In the genomic region with DNA sequence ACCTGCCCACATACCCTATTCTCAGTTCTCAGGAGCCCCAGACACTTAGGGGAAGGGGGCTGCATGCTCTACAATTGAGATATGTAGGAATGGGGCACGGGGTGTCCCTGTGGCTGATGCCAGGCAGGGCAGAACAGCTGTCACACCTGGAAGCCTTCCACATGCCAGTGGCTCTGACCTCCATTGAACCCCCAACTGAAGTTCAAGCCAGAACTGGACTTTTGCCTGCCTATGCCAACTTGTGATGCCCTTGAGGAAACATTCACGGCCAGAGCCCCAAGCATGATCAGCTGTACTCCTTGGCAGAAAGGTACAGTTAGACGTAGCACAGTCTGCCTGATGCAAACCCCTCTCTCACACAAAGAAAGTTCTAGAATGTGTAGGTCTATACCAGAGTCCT, we compare ENCODE assay signal across 13 mouse cellular contexts. TPM values are rescaled to one million over a fixed set of nuclear protein-coding genes. Genes with fewer than 3 reads are reported as not detected.
A peak's percentile ranks its signal among the peaks of the same experiment; 100 is the strongest.
DNase-seq lines count a peak whose midpoint lies in the region.
"Had no signal": no experiment of that assay in that cellular context is flagged by ENCODE, and none has a peak within 500 bp of the region (broad histone marks: within the 10 kb centered on the region; RNA-seq: fewer than 3 reads in every experiment).

No protein-coding gene starts in this region.

- intact Hi-C loops in heart, postnatal 25 days (cut with DNase I), result no loop called here
- intact Hi-C loops in left cerebral cortex, postnatal 10 days (cut with DNase I), result no loop called here

- peak; percentile 47 to 80 for DNase-seq in adrenal gland, adult (ENCODE audit: inconsistent age in 2 of 2, low spot score in 1 of 2)
- no peak for DNase-seq in adrenal gland, adult 18-20 months (ENCODE audit: low spot score in 2 of 2)
- peak; percentile 50 to 69 for DNase-seq in heart, adult 18-20 months
- no peak for DNase-seq in heart, postnatal 25 days (ENCODE audit: low spot score)
- DNase-seq in 3T3-L1 (ENCODE audit: low read depth, low spot score), result peak; percentile 4
- DNase-seq in kidney, adult 8-10 months, result peak; percentile 72 to 74
- no peak for DNase-seq in left cerebral cortex, postnatal 10 days (ENCODE audit: extremely low spot score in 1 of 2, low spot score in 2 of 2)
- no peak for DNase-seq in right cerebral cortex, adult 2 months (ENCODE audit: low spot score in 2 of 2)
- DNase-seq: cerebellum, adult 18-20 months; layer of hippocampus, postnatal 36 days; lung, adult 18-20 months; spleen, adult 18-20 months; thymus, postnatal 4 days had no signal

RNA-seq across cellular contexts. Expression of gene Ccnd1, which starts 6.4 kb away (rescaled TPM):
- 100 to 1,000 TPM; 140 to 149 TPM for total RNA-seq in adrenal gland, adult 18-20 months (2021)
- 10 to 100 TPM; 38.3 to 62.8 TPM for total RNA-seq in heart, adult 18-20 months (2021)
- total RNA-seq in heart, postnatal 25 days (2021), result 10 to 100 TPM; 41.2 to 42.1 TPM
- total RNA-seq in left cerebral cortex, postnatal 10 days (2021), result 10 to 100 TPM; 28.1 to 37.0 TPM

RNA-seq across cellular contexts. Expression of gene LTO1, which starts 18.4 kb away (rescaled TPM):
- total RNA-seq in adrenal gland, adult 18-20 months (2021), result 10 to 100 TPM; 24.2 to 27.4 TPM
- 10 to 100 TPM; 18.1 to 18.3 TPM for total RNA-seq in heart, adult 18-20 months (2021)
- total RNA-seq in heart, postnatal 25 days (2021), result 10 to 100 TPM; 11.9 to 14.7 TPM
- total RNA-seq in left cerebral cortex, postnatal 10 days (2021), result 10 to 100 TPM; 25.0 to 28.4 TPM

RNA-seq across cellular contexts. Expression of gene Fgf15, which starts 37.0 kb away (rescaled TPM):
- under 1 TPM in 1 of 2 experiments, not detected in 1; 0.36 TPM for total RNA-seq in adrenal gland, adult 18-20 months (2021)
- not detected for total RNA-seq in heart, adult 18-20 months (2021)
- not detected for total RNA-seq in heart, postnatal 25 days (2021)
- total RNA-seq in left cerebral cortex, postnatal 10 days (2021), result not detected
- total RNA-seq: layer of hippocampus, postnatal 36 days had no signal

Comparison
In these comparisons a context has a peak if more than half of its experiments do, and no peak if none do; other contexts are left out.
1. DNase-seq: peak in adrenal gland, adult (2 of 2), heart, adult 18-20 months (2 of 2), 3T3-L1 (single experiment) and kidney, adult 8-10 months (2 of 2); none in adrenal gland, adult 18-20 months (0 of 2), heart, postnatal 25 days (single experiment), left cerebral cortex, postnatal 10 days (0 of 2) and right cerebral cortex, adult 2 months (0 of 2).